Mouse (Mus musculus) MN1 (cell line): Measurements from ENCODE around the gene Nudt16l1.

Experiments
- DNase-seq: peaks from one replicate; pipeline ENCODE4 v3.0.0-alpha.2; 2016; ENCODE audit warnings: low spot score

The Nudt16l1 gene

DNA sequence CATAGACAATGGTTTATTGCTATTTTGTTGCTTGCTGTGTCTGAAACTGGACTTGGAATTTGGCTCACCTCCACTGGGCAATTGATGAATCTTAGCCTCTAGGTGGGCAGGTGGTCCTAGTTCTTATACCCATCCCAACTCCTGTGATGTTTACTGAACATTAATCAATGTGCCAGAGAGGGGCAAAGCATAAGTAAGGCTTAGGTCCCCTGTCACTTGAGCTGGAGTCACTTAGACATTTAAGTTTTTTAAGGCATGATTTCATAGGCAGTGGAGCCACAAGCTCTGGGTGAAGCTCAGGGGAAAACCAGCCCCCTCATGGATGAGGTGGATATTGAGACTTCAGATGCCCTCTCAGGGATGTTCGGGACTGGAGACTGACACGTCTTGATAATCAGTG is at the start of gene Nudt16l1:
Nudt16l1 (plus strand) TSS at position 301 of the 400 bp plus-strand sequence.
- DNase-seq: no peak

DNA sequence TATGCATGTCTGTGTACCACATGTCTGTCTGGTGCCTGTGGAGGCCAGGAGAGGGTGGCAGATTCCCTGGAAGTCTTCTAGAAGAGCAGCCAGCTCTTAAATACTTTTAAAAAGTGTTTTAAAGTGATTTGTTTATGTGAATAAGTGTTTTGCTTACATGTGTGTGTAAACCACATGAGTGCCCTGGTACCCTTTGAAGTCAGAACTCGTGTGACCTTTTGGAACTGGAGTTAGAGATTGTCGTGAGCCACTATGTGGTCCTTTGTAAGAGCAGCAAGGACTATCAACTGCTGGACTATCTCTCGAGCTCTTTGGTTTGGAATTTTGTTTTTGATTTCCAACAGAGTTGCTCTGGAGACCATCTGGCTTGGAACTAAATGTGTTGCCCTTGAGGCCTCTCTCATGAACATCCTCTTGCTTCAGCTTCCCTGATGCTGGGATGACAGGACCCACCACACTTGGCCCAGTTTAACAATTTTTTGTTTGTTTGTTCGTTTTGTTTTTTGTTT is 48.3 kb upstream of the Nudt16l1 start:
- no peak for DNase-seq

DNA sequence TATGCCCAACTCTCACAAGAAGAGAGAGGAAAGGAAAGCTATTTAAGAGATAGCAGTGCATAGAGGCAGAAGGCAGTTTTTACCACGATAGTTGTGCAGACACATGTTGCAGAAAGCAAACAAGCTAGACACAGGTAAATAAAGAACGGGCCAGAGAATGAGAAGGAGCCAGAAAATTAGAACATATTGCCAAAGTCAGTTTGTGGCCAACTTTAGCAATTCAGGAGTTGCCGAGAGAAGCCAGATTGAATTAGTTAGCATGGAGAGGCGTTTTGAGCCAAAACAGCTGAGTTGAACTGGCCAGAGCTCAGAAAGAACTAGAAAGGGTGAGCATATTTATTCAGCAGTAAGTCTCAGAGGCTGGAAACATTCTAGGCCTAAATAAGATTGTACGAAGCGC is 46.4 kb upstream of the Nudt16l1 start:
- no peak for DNase-seq

DNA sequence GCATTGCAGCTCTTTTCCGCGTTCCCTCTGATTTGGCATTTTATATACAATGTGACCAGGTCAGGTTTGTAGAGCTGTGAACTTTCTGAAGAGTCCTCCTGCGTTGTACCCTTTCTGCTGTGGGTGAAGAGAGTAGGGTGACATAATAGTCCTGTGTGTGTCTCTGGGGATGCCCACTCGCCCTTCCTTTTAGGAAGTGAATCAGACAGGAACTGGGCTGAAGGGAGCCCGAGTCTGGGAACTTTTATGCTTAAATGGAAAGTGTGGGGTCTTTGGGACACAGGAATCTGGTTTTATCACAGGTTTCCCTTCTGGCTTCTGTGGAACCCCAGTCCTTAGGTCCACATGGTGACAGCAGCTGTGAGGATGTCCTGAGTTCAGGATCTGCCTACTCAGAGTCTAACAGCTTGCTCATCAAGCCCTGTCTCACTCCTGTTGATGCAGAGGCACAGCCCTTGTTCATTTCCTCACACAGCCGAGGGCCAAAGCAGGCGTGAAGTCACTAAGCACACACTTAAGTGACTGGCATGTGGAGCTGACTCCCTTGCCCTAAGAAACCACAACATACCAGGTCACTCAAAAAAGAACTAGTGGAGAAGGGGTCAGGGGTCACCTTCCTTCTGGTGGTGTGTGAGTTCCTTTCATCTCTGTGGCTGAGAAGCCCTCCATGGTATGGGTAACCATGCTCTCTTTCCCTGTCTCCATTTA is 44.2 kb upstream of the Nudt16l1 start:
- no peak for DNase-seq

DNA sequence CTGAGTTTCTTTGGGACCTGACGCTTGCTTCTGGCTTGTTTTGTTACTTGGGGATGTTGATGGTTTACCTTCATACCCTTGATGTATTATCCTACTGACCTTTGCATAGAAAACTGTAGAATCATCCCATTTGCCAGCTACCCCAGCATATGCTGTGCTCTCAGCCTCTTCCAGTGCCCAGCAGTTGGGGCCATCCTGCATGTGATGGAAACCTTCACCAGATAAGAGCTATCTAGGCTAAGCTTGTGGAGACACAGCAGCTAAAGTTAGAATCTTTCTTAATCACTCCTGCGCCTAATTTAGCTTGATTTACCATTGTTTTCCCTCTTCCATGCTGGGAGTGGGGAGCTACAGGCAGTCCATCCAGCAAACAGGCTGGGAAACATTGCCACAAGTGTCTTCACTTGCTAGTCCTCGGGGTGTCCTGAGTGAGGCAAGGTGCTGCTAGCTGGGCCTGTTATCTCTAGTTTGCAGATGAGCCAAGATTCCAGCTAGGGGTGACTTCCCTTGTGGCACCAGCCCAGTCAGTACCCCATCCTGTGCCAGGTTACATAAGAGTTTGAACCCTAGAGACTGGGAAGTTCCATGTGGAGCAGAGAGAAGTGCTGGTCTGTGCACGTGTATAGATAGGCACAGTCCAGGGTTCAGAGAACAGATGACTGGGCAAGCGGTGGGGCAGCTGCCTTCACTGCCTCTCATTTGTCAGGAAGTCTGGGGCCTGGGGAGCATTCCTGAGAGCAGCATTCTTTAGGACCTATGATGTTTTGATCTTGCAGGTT is 42.1 kb upstream of the Nudt16l1 start:
- no peak for DNase-seq

DNA sequence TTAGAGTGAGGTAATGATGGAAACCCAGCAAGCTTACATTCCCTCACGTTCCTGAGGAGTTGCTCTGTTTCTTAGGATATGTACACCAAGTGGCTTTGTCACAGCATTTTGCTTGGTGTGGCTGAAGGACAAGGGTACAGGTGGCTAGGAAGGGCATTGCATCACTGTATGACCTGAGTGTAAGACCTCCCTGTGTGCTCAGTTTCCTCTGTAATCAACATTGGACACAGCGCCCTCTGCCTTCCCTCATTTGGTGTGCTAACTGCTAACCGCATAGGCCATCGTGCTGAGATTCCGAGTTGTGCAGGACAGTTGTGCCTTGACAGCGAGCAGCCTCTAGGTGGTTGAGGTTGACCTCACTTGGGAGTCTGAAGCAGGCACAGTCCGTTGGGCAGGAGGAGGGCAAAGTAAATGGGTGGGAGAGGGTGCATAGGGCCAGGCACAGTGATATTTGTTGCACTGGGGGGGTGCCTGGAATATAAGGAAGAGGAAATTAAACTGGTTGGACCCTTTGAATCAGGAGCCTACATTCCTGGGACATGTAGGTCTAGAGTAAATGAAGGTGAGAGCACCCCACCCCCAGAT is 41.3 kb upstream of the Nudt16l1 start:
- no peak for DNase-seq

DNA sequence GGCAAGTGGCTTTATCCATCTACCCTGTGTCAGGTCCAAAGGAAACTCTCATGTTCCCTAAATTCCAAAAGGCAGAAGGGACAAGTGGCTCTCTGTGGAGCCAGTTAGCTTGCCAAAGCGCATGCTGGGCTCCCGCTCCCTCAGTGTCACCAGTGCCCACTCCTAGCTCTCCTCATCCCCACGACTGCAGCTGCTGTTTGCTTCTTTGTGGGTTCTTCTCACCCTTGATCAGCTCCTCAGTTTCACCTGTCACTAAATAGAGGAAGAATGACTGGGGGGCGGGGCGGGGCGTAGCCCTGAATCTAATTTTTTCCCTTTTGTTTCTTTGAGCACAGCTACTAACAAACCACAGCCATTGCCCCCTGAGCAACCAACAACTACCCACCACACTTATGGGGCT is 39.7 kb upstream of the Nudt16l1 start:
- no peak for DNase-seq

DNA sequence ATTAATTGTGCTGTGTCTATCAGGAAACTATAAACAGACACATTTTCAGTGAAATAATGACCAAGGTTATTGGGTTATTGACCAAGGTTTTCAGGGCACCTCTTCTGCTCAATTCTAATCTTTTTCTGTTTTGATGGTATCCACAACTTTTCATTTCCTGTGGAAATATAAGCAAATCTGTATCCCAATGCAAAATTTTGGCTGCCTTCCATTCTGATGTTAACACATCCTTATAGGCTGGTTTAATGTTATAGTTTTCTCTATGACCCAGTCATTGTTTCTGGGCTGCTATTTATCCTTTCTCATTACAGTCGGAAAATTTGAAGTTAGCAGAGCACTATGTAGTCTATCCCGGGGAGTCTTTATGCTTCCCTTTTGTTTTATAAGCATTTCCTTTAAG is 38.9 kb upstream of the Nudt16l1 start:
- DNase-seq: no peak

DNA sequence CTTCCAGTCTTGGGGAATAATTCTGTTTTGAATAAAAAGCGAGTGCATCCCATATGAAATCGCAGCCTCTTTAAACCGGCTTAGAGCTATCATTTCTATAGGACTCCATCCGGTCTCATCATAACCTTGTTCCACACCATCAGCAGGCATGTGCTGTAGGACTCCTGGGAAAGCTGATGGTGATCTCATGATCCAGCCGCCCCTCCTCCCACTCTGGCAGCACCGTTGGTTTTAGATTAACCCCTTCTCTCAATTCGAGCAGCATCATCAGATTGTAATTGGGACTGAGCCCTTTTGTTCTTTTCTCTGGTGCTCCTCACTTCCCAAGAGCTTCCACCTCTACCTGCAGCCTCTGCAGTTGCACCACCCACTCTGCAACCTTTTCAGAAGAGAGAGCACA is 37.4 kb upstream of the Nudt16l1 start:
- DNase-seq: no peak

DNA sequence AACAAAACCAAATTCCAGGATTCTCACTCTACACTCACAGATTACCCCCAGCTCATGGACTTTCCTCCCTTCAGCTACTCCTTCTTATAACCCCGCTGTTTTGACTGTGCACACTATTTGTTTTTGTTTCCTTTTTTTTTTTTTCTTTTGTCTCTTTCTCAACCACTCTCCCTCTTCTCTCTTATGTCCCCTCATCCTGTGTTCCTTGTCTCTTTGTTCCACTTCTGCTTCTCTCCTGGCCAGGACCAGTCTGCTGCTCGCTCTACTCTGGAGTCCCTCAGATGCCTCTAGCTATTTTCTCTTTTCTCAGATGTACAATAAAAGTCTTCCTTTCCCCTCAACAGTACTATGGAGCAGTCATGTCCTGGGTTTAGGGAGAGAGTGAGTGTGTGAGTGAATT is 36.2 kb upstream of the Nudt16l1 start:
- no peak for DNase-seq

DNA sequence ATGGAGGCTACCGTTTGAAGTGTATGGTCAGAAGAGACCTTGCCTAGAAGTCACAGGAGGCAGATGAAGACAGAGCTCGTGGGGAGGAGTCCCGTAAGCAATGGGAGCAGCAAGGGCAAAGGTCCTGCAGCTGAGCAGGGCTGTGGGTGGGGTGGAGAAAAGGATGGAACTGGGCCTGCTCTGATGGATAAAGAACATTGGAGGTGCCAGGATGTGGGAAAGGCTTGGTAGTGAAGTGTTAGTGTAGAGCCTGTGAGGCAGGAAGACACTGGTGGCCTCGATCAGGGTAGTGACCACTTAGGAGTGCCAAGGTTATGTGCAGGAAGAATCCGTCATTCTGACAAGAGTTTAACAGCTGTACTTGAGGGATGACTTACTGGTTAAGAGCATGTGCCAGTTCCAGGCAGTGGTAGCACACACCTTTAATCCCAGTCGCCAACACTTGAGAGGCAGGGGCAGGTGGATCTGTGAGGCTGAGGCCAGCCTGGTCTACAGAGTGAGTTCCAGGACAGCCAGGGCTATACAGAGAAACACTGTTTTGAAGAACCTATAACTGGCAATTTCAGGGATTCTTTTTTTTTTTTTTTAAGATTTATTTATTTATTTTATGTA is 35.0 kb upstream of the Nudt16l1 start:
- DNase-seq: no peak

DNA sequence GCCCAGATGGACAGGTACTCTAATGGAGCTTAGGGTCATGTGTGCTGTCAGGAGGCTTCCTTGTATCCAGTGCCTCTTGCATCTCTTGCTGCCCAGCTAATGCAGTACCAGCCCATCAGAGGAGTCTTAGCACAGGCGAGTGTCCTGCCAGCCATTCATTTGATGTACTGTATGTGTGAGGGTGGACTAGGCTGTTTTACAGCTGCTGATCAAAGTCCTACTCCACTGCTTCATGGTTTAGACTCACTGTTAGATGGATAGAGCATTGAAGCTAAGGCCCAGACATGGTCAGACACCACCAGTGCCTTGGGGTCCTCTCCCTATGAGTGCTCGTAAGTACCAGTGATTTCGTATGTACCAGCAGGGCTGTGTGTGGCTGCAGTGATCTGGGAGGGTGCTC is 33.7 kb upstream of the Nudt16l1 start:
- DNase-seq: no peak

DNA sequence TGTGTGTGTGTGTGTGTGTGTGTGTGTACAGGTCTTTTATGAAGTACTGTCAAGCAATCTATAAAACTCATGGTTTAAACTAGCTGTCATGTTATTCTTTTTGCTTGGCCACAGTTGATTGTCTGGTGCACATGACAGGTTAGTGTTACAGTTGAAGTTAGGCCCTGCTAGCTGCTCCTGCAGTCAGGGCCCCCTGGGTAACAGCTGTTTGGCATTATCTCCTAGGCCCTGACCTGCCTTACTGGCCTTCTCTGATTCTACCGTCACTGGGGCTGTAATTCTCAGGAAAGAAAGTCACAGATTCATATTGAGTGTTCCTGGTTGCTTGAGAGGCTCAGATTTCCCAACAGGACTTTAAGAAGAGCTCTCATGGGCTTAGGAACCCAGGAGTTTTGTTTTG is 33.0 kb upstream of the Nudt16l1 start:
- DNase-seq: no peak

DNA sequence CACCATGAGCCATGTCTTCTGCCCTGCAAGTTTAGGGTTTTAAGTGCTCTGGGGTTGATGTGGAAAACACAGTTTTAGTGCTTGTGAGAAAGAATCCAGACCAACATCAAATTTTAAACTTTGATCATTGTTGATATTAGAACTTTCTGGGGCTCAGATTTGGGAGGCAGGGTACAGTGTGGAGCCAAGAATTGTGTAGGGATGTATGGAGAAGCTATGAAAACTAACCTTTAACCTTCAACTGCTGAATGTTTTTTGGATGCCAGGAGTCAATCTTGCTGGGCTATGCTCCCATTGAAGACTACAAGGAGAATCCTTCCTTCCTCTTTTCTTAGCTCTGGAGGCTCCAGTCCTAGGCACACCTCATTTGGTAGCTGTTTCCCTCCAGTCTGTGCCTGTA is 32.0 kb upstream of the Nudt16l1 start:
- DNase-seq: no peak

DNA sequence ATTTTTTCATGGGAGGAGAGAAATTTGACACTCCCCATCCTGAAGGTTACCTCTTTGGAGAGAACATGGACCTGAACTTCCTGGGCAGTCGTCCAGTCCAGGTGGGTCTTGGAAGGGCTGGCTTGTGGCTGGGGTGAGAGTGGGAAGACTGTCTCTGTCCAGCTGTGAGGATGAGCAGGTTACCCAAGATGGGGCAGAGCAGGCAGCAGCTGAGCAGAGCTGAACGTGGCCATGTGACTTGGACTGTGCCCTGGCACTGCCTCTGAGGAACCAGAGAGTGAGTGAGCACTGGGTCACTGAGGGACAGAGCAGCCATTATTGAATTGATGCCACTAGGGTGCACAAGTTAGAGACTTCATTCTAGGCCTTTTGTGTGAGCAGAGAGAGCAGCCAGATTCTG is 31.2 kb upstream of the Nudt16l1 start:
- no peak for DNase-seq

DNA sequence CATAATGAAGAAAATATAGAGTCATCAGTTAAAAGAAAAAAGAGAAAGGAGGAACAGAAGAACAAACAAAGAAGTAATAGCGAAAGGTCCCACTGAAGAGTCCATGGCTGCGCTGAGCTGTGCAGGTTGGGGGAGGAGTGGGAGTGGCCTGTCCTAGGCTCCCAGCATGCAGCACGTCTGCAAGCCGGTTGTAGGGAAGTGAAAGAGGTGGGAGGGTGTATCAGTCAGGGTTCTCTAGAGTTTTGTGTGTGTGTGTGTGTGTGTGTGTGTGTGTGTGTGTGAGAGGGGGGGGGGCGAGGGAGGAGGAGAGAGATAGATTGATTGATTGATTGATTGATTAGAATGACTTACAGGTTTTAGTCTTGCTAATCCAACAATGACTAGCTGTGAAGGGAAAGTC is 30.6 kb upstream of the Nudt16l1 start:
- DNase-seq: no peak

DNA sequence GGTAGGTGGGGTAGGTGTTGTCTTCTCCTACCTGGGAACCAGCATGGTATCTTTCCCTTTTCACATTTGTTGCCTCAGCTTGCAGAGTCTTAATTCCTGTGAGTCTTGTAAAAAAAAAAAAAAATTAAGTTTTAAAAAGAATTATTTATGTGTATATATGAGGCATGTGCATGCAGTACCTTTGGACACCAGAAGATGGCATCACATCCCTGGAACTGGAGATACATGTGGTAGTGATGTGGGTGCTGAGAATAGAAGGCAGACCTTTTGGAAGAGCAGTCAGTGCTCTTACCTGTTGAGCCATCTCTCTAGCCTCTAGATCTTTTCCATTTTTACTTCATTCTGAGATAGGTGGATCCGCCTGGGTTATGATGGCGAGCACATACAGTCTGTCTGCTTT is 28.8 kb upstream of the Nudt16l1 start:
- no peak for DNase-seq

DNA sequence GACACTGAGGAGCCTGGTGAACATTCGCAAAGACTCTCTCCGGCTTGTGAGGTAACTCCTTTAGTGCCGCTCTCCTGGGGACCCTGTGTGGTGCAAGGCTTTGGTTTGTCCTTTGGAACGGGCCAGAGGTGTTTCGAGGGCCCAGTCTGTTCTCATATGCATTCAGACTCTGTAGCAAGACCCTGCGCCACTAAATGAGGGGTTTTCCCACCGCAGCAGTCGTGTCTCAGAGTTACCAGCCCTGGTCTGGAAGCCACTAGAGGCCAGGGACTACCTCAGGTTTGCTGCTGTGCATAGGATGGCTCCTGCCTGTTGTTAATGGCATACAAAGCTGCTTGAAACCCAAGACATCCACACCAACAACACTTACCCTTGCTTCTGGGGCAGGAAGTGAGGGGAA is 27.8 kb upstream of the Nudt16l1 start:
- DNase-seq: no peak

DNA sequence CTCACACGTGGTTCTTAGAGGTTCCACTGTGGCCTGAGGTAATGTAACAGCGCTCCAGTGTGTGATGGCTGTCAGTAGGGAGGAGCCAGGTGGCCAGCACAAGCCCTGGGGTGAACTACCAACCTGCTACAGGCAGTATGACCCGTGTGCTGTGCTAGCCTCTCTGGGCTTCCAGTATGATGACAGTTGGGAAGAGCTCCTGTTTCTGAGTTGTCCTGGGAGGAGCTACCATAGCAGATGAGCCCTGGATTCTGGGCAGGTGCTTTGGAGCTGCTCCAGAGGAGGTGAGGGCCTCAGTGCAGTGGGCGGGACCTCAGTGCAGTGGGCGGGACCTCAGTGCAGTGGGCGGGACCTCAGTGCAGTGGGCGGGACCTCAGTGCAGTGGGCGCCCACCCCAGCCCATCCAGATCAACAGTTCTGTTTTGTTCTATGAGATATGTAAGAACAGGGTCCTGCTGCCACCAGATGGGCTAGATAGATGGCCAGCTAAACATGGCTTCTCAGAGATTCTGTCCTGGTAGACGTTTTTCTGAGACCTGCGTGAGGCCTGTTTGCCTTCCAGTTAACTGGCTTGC is 26.4 kb upstream of the Nudt16l1 start:
- DNase-seq: no peak

DNA sequence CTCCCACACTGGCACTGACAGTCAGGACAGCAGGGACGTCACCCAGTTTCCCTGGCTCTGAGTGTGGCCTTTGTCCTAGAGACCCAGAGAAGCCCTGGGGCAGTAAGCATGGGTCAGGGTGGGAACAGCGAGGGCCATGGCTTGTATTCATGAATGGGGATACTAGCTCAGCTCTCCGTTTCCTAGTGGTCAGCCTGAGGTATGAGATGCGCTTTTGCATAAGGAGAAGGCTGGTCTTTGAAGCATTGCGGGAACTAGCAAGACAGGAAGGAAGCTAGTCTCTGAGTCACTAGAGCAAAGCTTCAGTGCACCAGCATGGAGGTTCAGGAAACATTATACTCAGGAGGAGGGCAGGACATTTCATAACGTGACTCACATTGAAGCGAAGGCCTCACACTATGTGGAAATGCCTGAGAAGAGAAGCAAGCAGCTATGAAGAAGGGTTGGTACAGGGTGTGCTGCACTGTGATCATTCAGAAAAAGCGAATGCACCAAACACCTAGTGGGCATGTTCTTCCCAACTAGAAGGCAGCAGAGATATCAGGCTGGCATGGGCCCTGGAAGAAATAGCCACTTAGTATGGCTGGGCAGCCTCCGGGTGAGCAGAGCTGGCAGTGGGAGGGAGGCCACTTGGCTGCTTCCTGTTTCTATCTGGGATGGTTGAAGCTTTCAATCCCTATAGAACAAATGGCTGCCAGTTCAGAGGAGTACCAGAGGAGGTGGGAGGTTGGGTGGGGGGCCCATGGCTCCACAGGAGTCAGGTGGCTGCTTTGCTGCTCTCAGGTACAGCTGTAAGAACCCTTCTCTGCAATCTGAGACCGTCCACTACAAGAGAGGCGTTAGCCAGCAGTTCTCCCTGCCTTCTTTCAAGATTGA is 25.4 kb upstream of the Nudt16l1 start:
- no peak for DNase-seq
